Mouse (Mus musculus): ENCODE measurements at regions not wholly inside any gene's neighbourhood (a gene's known extent, or its start where the extent isn't known, plus 50 kb on each side); places are given as distances from the start of the nearest gene placed in this dataset.

DNA sequence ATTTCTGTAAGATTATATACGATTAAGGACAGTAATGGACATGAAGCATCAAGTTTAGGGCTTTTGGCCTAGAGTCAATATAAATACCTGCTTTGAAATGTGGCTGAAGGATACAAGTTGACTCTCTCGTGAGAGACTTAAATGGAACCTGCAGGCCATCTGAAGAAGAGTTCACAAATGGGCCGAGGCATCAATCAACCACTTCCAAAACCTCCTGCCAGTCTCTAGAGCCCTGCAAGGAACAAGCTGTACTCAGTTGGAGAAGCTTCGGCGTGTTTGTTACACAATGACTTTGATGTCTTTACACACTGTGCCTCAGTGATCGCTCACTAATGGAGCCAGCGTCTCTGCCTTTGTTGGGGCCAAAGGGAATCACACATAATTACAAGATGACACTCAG lies 146.1 kb upstream of the Ccnd2 start:
- DNase-seq (ENCODE audit: low read depth, low spot score) = no peak

DNA sequence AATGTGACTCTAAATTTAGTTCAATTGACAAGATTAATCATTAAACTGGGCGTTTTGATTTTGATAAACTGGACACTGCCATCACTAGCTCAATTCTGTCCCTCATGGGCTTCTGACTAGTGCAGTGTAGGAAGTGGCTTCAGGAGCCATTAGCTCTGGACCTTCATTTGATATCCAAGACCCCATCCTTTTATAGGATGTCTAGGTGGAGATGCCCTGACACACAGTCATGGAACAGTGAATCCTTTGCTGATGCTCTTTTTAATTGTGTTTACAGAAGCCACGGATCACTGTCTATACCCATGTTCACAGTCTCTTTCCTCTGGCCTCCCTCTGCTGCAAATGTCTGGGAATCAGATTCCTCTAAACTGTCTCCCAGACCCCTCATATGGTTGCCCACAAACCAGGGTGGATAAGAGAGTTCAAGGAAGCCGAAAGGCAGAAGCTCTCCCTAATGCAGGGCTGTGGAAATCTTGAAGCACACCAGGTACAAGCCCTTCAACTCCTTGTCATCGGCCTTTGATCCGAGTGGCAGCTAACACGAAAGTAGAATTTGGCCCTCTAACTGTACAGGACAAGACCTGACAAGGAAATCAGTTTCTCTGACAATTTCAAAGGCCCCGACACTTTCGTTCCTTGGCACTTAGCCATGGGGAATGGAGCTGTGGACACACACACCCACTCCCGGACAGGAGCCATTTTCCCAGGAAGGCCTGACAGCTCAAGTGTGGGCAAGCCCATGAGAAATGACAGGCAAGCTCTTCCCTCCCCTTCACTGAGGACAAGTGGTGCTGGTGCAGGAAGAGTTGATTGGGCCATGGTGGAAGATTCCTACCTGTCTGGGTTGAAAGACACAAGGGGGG lies 135.2 kb upstream of the Parp11 start:
- DNase-seq (ENCODE audit: low read depth, low spot score) = no peak

DNA sequence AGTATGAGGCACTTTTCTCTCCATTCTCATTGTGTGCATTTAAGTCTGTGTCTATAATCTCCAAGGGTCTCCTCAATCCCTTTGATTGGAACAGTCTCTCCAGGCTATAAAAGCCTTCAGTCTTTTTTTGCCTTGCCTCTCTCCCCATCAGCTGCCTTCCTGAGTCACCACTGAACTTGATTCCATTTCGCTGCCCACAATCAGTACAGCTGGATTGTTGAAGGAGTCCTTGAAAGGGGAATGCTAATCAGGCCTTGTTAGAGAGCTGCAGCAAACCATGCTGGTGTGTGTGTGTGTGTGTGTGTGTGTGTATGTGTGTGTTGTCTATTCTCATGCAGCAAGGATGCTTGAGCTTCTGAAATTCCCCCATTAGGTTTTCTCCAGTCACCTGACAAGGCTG lies 129.3 kb upstream of the Parp11 start:
- no peak for DNase-seq (ENCODE audit: low read depth, low spot score)

DNA sequence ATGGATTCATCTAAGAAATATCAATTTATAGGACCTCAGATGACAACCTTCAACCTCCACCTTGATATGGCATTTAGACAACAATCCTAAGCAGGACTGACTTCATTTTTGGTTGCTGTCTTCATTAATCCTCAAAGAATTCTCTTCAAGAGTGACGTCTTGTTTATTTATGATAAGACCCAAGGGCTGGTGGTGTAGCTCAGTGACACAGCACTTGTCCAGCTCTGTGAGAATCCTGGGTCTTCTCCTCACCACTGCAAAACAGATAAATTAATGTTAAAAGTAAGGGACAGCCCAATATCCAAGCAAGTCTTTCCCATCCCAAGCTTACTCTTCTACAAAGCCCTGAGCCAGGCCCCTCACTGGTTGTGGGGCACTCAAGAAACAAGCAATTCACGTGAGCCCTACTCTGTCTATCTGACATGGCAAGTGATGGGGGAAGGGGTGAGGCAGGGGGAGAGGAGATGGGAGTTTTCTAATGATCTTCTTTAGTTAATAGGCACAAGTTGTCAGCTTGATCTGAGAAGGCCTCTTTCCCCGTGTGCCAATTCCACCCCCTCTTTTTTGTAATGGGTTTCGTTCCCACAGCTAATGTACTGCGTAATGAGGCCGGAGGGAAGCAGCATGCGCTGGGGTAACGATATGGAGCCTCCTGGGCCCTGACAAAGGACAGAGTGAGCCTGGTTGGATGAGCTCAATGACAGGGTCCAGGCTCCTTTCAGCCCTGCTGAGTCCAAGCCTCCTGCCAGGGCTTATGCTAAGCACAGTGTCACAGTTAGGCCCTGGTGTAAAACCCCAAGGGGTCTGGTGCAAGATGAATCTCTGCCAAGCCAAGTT lies 127.7 kb upstream of the Parp11 start:
- no peak for DNase-seq (ENCODE audit: low read depth, low spot score)

DNA sequence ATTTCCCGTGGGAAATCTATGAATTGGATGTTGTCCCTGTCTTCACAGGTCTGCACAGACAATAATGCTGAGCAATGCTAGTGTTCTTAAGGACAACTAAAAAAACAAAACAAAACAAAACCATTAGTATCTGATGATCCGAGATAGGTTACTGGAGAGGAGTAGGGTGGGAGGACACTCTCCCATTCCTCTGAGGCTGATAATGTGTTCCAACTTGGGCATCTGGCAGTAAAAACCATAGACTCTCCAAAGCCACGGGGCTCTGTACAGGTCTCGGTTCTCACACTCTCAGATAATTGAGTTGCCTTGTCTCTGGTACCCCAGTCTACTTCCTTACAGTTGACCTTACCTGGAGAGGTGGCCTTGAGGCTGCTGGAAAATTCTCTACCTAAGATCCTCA lies 126.0 kb upstream of the Parp11 start:
- no peak for DNase-seq (ENCODE audit: low read depth, low spot score)

DNA sequence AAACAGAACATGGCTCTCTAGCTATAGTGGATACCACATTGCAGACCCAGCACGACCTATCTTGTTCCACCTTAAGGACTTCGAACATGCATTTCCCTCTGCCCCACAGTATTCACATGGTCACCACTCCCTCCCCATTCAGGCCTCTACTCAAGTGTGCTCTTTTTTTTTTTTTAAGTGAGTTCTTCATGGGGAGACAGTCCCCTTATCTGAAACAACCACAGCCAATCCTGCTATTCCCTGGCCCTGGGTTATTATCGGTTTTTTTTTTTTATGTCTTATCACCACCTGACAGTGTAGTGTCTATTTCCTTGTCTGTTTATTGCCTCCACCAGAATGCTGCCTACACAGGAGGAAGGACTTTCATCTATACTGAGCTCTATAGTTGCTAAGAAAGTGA lies 125.6 kb upstream of the Parp11 start:
- no peak for DNase-seq (ENCODE audit: low read depth, low spot score)

GRCm38 (mm10) chr6:127322398-127322797 lies 124.2 kb upstream of the Parp11 start:
- no peak for DNase-seq (ENCODE audit: low read depth, low spot score)

GRCm38 (mm10) chr6:127324984-127325383 lies 121.7 kb upstream of the Parp11 start:
- no peak for DNase-seq (ENCODE audit: low read depth, low spot score)

DNA sequence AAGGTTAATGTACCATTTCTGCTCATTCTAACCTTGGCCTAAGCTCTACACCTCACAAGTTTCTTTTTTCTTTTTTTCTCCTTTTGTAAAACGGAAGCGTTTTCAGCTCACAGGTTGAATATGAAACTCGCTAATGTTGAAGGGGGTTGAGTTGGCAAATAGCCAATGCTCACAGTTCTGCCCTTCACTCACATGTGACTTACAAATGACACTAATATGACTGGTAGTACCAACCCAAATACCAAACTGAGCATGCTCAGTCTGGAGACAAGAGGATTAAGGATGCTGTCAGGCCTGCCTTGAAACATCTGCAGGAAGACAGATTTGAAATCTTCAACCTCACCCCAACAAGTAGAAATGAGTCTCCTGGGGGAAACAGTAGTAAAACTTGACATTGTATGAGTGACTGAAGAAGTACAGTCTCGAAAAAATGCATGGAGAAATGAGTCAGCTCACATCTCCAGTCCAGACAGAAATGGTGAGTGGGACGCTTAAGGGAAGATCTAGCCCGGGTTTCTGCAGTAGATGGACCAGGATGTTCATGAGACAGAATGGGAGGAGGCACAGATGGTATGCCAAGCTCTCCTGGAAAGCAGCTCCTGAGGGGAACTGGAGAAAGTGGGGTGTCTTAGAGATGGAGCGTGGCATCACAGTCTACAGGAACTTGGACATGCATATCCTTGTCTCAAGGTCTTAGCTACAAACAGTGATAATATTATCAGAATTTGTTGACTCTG lies 120.9 kb upstream of the Parp11 start:
- no peak for DNase-seq (ENCODE audit: low read depth, low spot score)

DNA sequence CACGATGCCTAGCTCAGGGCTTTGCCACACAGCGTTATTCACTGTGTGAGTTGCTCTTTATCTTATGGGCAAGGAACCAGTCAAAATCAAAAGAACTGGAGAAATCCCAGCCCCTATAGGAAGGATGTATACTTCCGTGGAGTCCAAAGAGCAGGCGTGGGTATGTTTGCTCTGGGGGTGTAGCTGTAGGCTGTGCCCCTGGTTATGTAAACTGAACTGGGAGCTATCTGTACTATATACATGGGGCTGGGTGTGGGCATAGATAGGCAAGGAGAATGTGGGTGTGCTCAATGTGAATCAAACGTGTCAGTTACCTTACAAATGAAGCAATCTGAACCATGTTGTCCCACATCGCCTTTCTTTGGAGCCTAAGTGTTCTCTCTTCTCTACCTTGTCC lies 120.3 kb upstream of the Parp11 start:
- DNase-seq (ENCODE audit: low read depth, low spot score) = no peak

DNA sequence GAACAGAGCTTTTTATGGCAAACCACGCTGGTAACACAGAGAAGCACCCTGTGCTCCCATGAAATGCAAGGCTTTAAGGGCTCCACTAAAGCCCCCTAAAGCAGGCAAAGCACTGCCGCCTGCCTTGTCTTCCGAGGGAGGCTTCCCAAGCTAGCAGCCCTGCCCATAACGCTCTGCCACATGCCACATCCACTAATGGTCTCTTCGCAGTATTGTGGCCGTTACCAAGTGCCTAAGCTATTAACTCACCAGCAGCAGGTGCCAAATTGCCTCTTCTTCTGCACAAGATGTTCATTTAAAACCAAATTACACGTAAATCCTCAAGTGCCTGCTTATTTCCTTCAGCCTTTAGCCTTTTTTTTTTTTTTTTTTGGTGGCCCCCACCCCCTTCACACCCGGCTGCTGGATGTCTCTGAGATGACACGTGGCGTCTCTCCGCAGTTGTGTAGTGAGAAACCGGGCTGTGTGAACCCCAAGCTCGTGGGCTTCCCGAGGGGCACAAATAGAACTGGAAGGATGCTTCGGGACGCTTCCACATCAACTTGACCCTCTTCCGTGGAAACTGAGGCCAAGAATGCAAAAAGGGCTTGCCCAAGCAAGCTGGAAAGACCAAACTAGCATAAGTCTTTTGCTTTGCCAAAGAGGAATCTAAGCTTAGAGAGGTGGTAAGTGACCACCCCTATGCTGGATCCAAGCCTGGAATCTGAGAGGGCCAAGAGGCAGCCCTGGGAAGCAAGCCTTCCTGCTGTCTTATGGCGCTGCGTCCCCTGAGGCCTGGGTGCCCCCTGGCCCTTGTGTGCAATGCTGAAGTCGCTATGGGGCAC lies 117.2 kb upstream of the Parp11 start:
- no peak for DNase-seq (ENCODE audit: low read depth, low spot score)

GRCm38 (mm10) chr6:127330015-127330705 lies 116.5 kb upstream of the Parp11 start:
- peak; percentile 74 for DNase-seq (ENCODE audit: low read depth, low spot score)

- DNase-seq (ENCODE audit: low read depth, low spot score) = no peak
Measured at GRCm38 (mm10) chr6:127331091-127331490, 115.5 kb upstream of the Parp11 start.

DNA sequence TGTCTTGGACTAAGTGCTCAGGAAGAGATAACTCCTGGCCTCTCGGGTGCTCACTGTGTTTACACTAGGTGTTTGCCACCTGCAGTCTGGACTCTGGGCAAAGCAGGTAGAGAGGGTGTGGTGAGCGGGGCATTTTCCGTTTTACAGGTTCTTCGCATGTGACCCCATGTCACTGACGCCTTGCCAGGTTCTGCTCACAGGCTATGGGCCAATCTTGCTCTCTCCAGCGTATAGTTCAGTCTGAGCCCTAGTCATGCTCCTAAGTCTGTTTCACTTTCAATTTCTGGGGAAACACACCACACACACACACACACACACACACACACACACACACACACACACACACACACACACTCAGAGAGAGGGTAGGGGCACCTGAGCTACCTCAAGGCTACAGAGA lies 112.4 kb upstream of the Parp11 start:
- DNase-seq (ENCODE audit: low read depth, low spot score) = no peak

GRCm38 (mm10) chr6:127335462-127335886 lies 111.2 kb upstream of the Parp11 start:
- DNase-seq (ENCODE audit: low read depth, low spot score) = peak; percentile 29

DNA sequence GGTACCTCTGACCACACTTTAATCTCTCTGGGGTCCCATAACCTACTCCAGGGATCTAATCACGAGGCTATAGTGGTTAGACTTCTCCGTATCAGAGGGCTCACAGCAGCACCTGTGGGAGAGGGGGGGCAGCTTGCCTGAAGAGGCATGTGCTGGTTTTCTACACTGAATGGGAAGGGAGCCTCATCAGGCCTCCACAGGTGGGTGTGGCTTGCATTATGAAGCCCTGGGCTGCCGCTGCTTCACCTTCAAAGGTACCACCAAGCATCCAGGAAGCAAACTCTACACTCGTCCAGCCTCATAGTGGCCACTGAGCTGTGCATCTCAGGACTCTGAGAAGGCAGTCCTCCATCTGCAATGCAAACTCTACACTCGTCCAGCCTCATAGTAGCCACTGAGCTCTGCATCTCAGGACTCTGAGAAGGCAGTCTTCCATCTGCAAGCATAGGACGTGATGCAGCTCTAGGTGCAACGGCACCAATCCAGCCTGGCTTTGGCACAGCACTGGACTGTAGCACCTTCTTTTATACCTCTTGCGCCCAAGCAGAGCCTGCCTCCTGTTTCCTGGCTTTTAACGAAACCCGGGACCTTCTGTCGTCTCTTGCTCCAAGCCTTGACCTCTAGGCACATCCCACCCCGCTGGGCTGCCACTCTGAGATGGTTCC lies 110.5 kb upstream of the Parp11 start:
- no peak for DNase-seq (ENCODE audit: low read depth, low spot score)

DNA sequence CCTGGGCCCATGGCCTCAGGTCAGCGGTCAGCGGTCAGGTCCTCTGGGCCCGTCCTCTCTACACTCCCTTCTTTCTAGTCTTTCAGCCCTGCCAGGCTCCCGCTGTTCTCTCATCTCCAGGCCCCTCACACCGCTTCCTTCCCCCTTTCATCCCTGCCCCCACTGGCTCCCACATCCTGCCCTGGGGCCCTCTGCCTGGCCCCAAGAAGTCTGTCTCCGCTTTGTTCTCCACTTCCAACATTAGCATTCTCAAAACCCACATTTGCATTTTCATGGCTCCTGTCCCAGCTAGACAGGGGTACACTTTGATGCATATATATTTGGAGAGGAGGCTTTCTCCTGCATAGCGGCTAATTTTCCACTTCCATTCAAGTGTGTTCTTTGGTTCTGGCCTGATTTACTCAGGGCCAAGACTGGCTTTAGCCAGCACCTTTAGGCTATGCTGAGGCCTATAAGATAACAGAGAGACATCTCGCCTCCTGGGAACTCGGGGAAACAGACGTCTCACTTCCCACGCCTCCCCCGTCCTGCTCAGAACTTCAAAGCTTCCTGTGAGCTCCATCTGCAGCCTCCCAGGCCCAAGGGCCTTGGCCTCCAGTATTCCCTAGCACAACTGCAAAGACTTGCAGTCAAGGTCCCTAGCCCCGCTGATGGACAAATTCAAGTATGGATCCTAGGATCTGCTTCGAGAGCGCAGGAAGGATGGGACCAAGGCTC lies 109.8 kb upstream of the Parp11 start:
- DNase-seq (ENCODE audit: low read depth, low spot score) = peak; percentile 85

- DNase-seq (ENCODE audit: low read depth, low spot score) = no peak
Measured at GRCm38 (mm10) chr6:127337398-127337871, 109.2 kb upstream of the Parp11 start.

GRCm38 (mm10) chr6:127338412-127338811 lies 108.2 kb upstream of the Parp11 start:
- DNase-seq (ENCODE audit: low read depth, low spot score) = no peak
